Mouse (Mus musculus) spleen, postnatal 14 days (tissue): Measurements from ENCODE around the gene Mettl18.
"Not testable (repeated sequence)": the region's sequence is repeated elsewhere in the genome, so short reads cannot be mapped to it uniquely, and the experiment has no call there.

Source experiments
- DNase-seq, 2 experiments: peaks; one replicate each; pipeline ENCODE4 v3.0.0; 2021 to 2022; ENCODE audit warnings: low spot score in 2 of 2

Mettl18 gene

GRCm38 (mm10) chr1:163994721-163995608, at the start of gene Mettl18, which contains the start of gene BC055324:
TSS of gene Mettl18 (plus strand) at chr1:163994889.
TSS of gene BC055324 (minus strand) at chr1:163994796.
- DNase-seq, result peak; percentile 81 to 87

DNA sequence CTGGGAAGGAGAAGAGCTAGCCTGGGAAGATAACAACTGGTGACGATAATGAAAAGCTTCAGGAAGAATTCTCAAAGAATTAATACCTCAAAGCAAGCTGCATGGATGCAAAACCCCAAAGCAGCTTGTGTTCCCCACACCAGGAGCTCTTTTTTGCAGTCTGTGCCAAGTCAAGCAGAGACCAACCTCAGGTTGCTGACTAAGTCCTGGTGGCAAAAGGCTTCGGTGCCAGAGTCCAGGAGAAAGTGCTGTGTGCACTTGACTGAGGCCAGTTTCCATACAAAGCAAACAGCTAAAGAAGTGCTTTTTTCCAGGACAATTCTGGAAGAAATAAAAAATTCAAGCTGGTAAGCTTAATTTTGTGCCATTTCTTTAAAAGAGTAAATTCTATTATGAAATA, 41.3 kb upstream of the Mettl18 start:
- no peak for DNase-seq

DNA sequence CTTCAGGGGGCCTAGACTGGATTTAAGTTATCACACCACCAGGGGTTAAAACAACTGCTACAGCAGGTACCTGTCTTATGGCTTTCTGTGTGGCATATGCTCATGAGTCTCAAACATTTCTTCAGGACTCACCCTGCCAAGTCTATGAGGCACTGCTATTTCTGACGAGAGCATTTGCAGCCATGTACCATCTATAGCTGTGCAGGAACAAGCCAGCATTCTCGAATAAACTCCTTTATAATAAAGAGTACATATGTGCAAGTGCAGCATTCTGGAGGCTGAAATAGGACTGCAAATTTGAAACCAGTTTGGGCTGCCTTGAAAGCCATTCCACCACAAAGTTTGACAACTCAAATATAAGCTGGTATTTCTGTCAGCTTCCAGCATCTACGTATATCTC, 36.7 kb upstream of the Mettl18 start:
- no peak for DNase-seq

- no peak for DNase-seq
These were observed 30.5 kb upstream of the Mettl18 start for GRCm38 (mm10) chr1:163964008-163964689.

DNA sequence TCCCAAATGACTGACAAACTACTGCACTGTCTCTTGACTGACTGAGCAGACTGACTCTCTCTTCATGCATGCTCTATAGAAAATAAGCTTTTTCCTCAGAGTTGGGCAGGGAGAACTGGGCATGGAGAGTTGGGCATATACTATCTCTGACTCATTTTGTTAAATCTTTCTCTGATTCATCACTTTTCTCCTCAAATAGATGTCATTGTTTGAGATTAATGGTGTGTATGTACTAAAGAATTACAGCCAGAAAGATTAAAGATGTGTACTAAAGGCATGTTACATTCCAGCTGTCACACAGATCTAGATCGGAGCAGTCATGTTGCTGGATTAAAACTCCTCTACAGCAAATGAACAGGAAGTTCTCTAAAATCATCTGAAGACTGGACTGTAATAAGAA, 20.2 kb upstream of the Mettl18 start:
- DNase-seq, result no peak

GRCm38 (mm10) chr1:163975088-163975487, 19.6 kb upstream of the Mettl18 start:
- no peak for DNase-seq

GRCm38 (mm10) chr1:163976515-163976914, 18.2 kb upstream of the Mettl18 start:
- DNase-seq, result no peak

GRCm38 (mm10) chr1:163992371-163992770, 2.3 kb upstream of the Mettl18 start:
- no peak for DNase-seq

GRCm38 (mm10) chr1:163994173-163994720, 442 bp upstream of the Mettl18 start:
- no peak for DNase-seq

GRCm38 (mm10) chr1:163995609-163995913, 872 bp downstream of the Mettl18 start:
- DNase-seq, result no peak

DNA sequence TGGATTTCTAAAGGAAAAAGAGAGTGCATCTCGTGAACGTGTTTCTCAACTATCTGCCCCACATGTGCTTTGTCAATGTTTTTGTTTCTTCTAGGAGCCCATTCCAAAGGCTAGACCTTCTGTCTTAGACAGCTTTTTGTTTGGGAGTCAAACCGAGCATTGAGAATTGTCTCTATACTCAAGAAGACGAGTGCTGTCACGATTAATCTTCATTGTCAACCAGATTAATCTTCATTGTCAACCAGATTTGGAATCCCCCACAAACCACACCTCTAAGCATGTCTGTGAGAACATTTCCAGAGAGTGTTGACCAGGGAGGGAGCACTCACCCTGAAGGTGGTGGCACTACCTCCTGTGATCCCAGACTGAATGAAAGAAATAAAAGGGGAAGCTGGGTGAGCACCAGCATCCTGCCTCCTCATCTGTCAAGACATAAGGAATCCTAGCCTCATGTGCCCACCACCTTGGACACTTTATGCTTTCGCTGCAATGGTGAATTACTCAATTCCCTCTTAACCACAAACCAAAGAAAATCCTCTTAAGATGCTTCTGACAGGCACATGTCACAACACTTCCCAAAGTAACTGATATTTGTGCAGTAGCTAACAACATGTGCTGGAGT, 7.3 kb downstream of the Mettl18 start:
- no peak for DNase-seq

GRCm38 (mm10) chr1:164004311-164004710, 9.6 kb downstream of the Mettl18 start:
- no peak for DNase-seq

DNA sequence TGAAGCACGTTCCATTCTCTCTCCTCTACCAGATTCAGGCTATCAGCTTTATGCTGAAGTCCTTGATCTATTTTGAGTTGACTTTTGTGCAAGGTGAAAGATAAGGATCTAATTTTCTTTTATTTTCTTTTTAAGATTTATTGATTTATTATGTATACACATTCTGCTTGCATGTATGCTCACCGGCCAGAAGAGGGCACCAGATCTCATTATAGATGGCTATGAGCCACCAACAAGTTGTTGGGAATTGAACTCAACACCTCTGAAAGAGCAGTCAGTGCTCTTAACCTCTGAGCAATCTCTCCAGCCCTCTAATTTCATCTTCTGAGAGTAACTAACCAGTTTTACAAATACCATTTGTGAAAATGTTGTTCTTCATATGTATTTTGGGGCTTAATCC, 14.5 kb downstream of the Mettl18 start:
- peak in 1 of 2 experiments; percentile 42 for DNase-seq

- no peak for DNase-seq
These were observed 19.9 kb downstream of the Mettl18 start for GRCm38 (mm10) chr1:164014616-164015015.

DNA sequence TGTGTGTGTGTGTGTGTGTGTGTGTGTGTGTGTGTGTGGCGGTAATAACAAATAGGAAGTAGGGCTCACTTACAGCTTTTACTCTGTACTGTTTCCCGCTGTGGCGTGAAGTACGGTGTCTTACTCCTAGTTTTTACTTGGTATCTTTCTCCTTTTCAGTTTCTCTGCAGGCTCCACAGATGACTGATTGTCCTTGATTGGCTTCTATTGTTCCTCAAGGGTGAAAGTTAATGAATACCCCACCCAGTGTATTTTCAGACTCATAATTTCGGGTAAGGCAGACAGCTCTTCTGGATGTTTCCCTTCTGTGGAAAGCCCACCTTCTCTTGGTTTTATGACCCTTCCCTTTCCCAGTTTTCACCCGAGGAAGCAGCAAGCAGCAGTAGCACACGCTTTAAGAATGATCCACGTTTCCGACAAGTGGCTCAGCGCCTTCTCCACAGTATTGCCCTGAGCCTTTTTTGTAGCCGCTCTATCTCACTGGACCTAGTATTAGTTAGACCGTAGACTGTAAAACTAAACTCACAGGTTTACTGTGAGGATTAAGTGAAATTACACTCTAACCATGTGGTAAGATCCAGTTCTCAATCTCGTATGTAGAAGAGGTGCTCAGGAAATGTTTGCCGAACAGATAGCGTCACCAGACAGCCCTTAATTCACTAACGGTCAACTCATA, 23.7 kb downstream of the Mettl18 start:
- no peak for DNase-seq

DNA sequence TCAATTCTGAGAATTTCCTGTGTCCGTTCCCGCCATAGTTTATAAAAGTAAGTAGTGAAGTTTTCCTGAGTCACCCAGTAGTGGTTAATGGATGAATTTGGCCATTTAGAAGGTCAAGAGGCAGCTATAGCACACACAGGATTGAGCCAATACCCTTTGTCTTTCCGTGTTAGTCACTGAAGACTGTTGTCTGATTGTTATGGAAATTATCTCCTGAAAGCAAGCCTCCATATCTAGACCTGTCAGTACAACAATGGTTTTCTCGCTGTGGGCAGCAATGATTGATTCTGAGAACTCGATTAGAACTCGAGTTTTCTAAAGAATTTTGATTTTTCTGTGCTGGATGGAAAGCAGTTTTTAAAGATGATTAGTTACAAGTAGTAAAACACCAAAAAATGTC, 25.1 kb downstream of the Mettl18 start:
- no peak for DNase-seq

DNA sequence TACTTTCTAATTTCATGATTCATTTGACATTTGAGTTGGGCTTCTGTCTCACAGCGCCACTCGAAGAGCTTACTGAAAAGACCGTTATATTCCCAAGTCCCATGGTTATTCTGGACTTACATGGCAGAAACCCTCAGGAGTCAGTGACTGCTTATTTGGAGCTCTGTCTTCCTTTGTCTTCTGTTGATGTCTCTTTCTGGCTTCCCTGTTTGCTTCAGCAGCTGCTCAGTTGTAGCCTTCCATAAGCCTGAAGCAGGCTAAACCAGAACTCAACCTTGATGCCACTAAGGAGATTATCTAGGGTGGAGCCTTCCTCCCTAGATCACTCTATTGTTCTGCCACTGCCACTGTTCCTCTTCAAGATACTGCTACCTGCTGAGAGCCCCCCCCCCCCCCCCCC, 26.1 kb downstream of the Mettl18 start:
- DNase-seq, result not testable (repeated sequence)

- not testable (repeated sequence) for DNase-seq
These were observed 27.4 kb downstream of the Mettl18 start for GRCm38 (mm10) chr1:164022106-164022505.

- DNase-seq, result no peak
These were observed 31.0 kb downstream of the Mettl18 start for GRCm38 (mm10) chr1:164025685-164026084.

DNA sequence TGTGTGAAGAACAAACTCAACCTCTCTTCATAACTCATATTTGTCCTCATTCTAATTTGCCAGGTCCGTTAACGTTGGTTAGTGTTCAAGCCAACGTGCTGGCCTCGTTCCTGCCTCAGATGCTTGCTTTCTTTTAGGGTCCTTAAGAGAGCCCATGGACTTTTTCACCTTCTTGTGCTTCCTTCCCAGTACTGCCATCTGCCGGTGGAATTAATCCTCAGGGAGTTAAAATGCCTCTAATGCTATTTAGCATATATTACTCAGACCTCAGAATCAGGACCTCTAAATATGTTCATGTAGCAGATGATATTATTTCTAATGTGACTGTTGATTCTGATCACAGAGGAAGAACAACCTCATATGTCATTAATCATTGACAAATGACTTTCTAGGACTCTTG, 32.7 kb downstream of the Mettl18 start:
- peak in 1 of 2 experiments; percentile 17 for DNase-seq

- DNase-seq, result no peak
These were observed 45.9 kb downstream of the Mettl18 start for GRCm38 (mm10) chr1:164040385-164041135.
